Mouse (Mus musculus): ENCODE measurements at regions not wholly inside any gene's neighbourhood (a gene's known extent, or its start where the extent isn't known, plus 50 kb on each side); places are given as distances from the start of the nearest gene placed in this dataset.

GRCm38 (mm10) chr13:115182211-115182870 is 80.6 kb upstream of the Itga1 start:
- ATAC-seq (ENCODE audit: insufficient number of reproducible peaks, low FRiP score, low TSS enrichment, low read depth) (no peak), DNase-seq (ENCODE audit: low spot score) (peak; percentile 13)
- Histone ChIP-seq H3K27ac (replicated peaks; ENCODE audit: low read depth, low read length) (no peak overlapping the region), H3K9ac (ENCODE audit: low read length) (no peak overlapping the region), H3K36me3 (ENCODE audit: control insufficient read depth, insufficient read depth, low read length) (no peaks in the 10 kb centered on the region), H3K4me1 (ENCODE audit: control insufficient read depth, insufficient read depth, low read length) (no peaks in the 10 kb centered on the region), H3K4me2 (ENCODE audit: low read depth, severe bottlenecking) (no peak overlapping the region), H3K27me3 (ENCODE audit: control insufficient read depth, insufficient read depth, low read length) (no peaks in the 10 kb centered on the region), H3K4me3 (ENCODE audit: low read depth, low read length) (no peak overlapping the region), H3K9me3 (ENCODE audit: control insufficient read depth, low read length) (no peaks in the 10 kb centered on the region)
- 81% methylated on average over 6 of the region's 6 CpGs for WGBS

GRCm38 (mm10) chr13:115178175-115178917 is 76.6 kb upstream of the Itga1 start:
- H3K4me3 ChIP-seq (ENCODE audit: low read depth, low read length) = no peak overlapping the region
- no peaks in the 10 kb centered on the region for H3K9me3 ChIP-seq (ENCODE audit: control insufficient read depth, low read length)
- H3K9ac ChIP-seq (ENCODE audit: low read length) = no peak overlapping the region
- no peaks in the 10 kb centered on the region for H3K27me3 ChIP-seq (ENCODE audit: control insufficient read depth, insufficient read depth, low read length)
- ATAC-seq (ENCODE audit: insufficient number of reproducible peaks, low FRiP score, low TSS enrichment, low read depth) (no peak), DNase-seq (ENCODE audit: low spot score) (no peak)
- H3K4me2 ChIP-seq (ENCODE audit: low read depth, severe bottlenecking) = no peak overlapping the region
- H3K36me3 ChIP-seq (ENCODE audit: control insufficient read depth, insufficient read depth, low read length) = no peaks in the 10 kb centered on the region
- no peak overlapping the region for H3K27ac ChIP-seq (replicated peaks; ENCODE audit: low read depth, low read length)
- WGBS = 92% methylated on average over 7 of the region's 7 CpGs
- H3K4me1 ChIP-seq (ENCODE audit: control insufficient read depth, insufficient read depth, low read length) = no peaks in the 10 kb centered on the region

GRCm38 (mm10) chr13:115171347-115172062 is 69.7 kb upstream of the Itga1 start:
- no peaks in the 10 kb centered on the region for H3K9me3 ChIP-seq (ENCODE audit: control insufficient read depth, low read length)
- no peaks in the 10 kb centered on the region for H3K36me3 ChIP-seq (ENCODE audit: control insufficient read depth, insufficient read depth, low read length)
- no peak overlapping the region for H3K9ac ChIP-seq (ENCODE audit: low read length)
- 67% methylated on average over 7 of the region's 7 CpGs for WGBS
- no peak overlapping the region for H3K27ac ChIP-seq (replicated peaks; ENCODE audit: low read depth, low read length)
- no peak overlapping the region for H3K4me2 ChIP-seq (ENCODE audit: low read depth, severe bottlenecking)
- no peak overlapping the region for H3K4me3 ChIP-seq (ENCODE audit: low read depth, low read length)
- H3K27me3 ChIP-seq (ENCODE audit: control insufficient read depth, insufficient read depth, low read length) = no peaks in the 10 kb centered on the region
- no peak for ATAC-seq (ENCODE audit: insufficient number of reproducible peaks, low FRiP score, low TSS enrichment, low read depth)
- H3K4me1 ChIP-seq (ENCODE audit: control insufficient read depth, insufficient read depth, low read length) = no peaks in the 10 kb centered on the region
- no peak for DNase-seq (ENCODE audit: low spot score)

- 82% methylated on average over 3 of the region's 3 CpGs for WGBS
- Histone ChIP-seq H3K4me1 (ENCODE audit: control insufficient read depth, insufficient read depth, low read length) (no peaks in the 10 kb centered on the region), H3K4me3 (ENCODE audit: low read depth, low read length) (no peak overlapping the region), H3K27me3 (ENCODE audit: control insufficient read depth, insufficient read depth, low read length) (no peaks in the 10 kb centered on the region), H3K9ac (ENCODE audit: low read length) (no peak overlapping the region), H3K36me3 (ENCODE audit: control insufficient read depth, insufficient read depth, low read length) (no peaks in the 10 kb centered on the region), H3K4me2 (ENCODE audit: low read depth, severe bottlenecking) (no peak overlapping the region), H3K27ac (replicated peaks; ENCODE audit: low read depth, low read length) (no peak overlapping the region), H3K9me3 (ENCODE audit: control insufficient read depth, low read length) (no peaks in the 10 kb centered on the region)
- no peak for ATAC-seq (ENCODE audit: insufficient number of reproducible peaks, low FRiP score, low TSS enrichment, low read depth)
- DNase-seq (ENCODE audit: low spot score) = no peak
These were observed 64.2 kb upstream of the Itga1 start for GRCm38 (mm10) chr13:115165981-115166380.

GRCm38 (mm10) chr13:115162689-115163413 is 61.1 kb upstream of the Itga1 start:
- 82% methylated on average over 4 of the region's 4 CpGs for WGBS
- no peak for ATAC-seq (ENCODE audit: insufficient number of reproducible peaks, low FRiP score, low TSS enrichment, low read depth)

GRCm38 (mm10) chr13:115159386-115159785 is 57.6 kb upstream of the Itga1 start:
- no peak for DNase-seq (ENCODE audit: low spot score)
- WGBS = 72% methylated on average over 4 of the region's 4 CpGs
- ATAC-seq (ENCODE audit: insufficient number of reproducible peaks, low FRiP score, low TSS enrichment, low read depth) = no peak
- Histone ChIP-seq H3K4me2 (ENCODE audit: low read depth, severe bottlenecking) (no peak overlapping the region), H3K9me3 (ENCODE audit: control insufficient read depth, low read length) (no peaks in the 10 kb centered on the region), H3K36me3 (ENCODE audit: control insufficient read depth, insufficient read depth, low read length) (no peaks in the 10 kb centered on the region), H3K9ac (ENCODE audit: low read length) (no peak overlapping the region), H3K4me1 (ENCODE audit: control insufficient read depth, insufficient read depth, low read length) (no peaks in the 10 kb centered on the region), H3K27me3 (ENCODE audit: control insufficient read depth, insufficient read depth, low read length) (no peaks in the 10 kb centered on the region), H3K27ac (replicated peaks; ENCODE audit: low read depth, low read length) (no peak overlapping the region), H3K4me3 (ENCODE audit: low read depth, low read length) (no peak overlapping the region)

More at GRCm38 (mm10) chr13:115162689-115163413, 61.1 kb upstream of the Itga1 start:
- H3K27me3 ChIP-seq (ENCODE audit: control insufficient read depth, insufficient read depth, low read length) = no peaks in the 10 kb centered on the region
- H3K27ac ChIP-seq (replicated peaks; ENCODE audit: low read depth, low read length) = no peak overlapping the region
- DNase-seq (ENCODE audit: low spot score) = no peak
- H3K9me3 ChIP-seq (ENCODE audit: control insufficient read depth, low read length) = no peaks in the 10 kb centered on the region
- H3K4me3 ChIP-seq (ENCODE audit: low read depth, low read length) = no peak overlapping the region
- no peaks in the 10 kb centered on the region for H3K4me1 ChIP-seq (ENCODE audit: control insufficient read depth, insufficient read depth, low read length)
- no peak overlapping the region for H3K4me2 ChIP-seq (ENCODE audit: low read depth, severe bottlenecking)
- no peak overlapping the region for H3K9ac ChIP-seq (ENCODE audit: low read length)
- no peaks in the 10 kb centered on the region for H3K36me3 ChIP-seq (ENCODE audit: control insufficient read depth, insufficient read depth, low read length)

Data from limb, embryonic 11.5 days (tissue).